Comparison of ENCODE assay signal across 29 mouse cellular contexts in the genomic region with DNA sequence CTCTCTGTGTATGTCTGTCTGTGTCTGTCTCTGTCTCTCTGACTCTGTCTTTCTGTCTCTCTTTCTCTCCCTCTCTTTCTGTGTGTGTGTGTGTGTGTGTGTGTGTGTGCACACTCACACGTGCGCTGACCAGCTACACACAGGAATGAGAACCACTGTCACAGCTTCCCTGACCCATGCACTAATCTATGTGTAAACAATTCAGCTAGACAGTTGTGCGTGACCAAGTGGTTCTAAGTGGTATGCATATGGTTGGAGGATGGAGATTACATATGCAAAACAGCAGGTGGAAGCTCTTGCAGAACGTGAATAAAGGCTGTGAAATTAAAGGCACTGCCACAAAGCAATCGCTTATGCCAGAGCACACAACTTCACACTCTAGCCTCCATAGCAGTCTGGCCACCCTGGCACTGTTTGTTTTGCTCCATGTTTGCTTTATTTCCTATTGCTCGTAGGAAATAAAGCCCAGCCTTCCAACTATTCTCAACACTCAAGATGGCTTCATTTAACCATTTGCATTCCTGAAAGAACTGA. TPM values are rescaled to one million over a fixed set of nuclear protein-coding genes. Genes with fewer than 3 reads are reported as not detected.
DNase-seq lines count a peak whose midpoint lies in the region; ATAC-seq and TF ChIP-seq lines count a peak whose summit lies in the region.
"Had no signal": no experiment of that assay in that cellular context is flagged by ENCODE, and none has a peak within 500 bp of the region (broad histone marks: within the 10 kb centered on the region; RNA-seq: fewer than 3 reads in every experiment).

No protein-coding gene starts in this region.

- peaks cover 4% of the 10 kb centered on the region; the same call in 1 of the 2 replicates for H3K4me1 ChIP-seq in forebrain, embryonic 12.5 days
- H3K4me1 ChIP-seq in forebrain, embryonic 10.5 days, result no peaks in the 10 kb centered on the region
- H3K4me1 ChIP-seq in lung, postnatal 0 days (ENCODE audit: insufficient read depth, low read depth, low read length), result no peaks in the 10 kb centered on the region
- no peaks in the 10 kb centered on the region for H3K4me1 ChIP-seq in neural tube, embryonic 12.5 days
- H3K4me1 ChIP-seq in forebrain, postnatal 0 days (ENCODE audit: insufficient read depth), result no peaks in the 10 kb centered on the region
- H3K4me1 ChIP-seq: hindbrain, embryonic 15.5 days; liver, embryonic 15.5 days had no signal

- no peaks in the 10 kb centered on the region for H3K9me3 ChIP-seq in forebrain, embryonic 12.5 days
- no peaks in the 10 kb centered on the region for H3K9me3 ChIP-seq in forebrain, embryonic 10.5 days
- no peaks in the 10 kb centered on the region for H3K9me3 ChIP-seq in lung, postnatal 0 days (ENCODE audit: low read length)
- H3K9me3 ChIP-seq in neural tube, embryonic 12.5 days, result no peaks in the 10 kb centered on the region
- no peaks in the 10 kb centered on the region for H3K9me3 ChIP-seq in forebrain, postnatal 0 days (ENCODE audit: low read length)
- H3K9me3 ChIP-seq: heart, embryonic 13.5 days; hindbrain, embryonic 15.5 days; limb, embryonic 12.5 days; liver, embryonic 15.5 days had no signal

- no peak overlapping the region for H3K4me3 ChIP-seq in forebrain, embryonic 12.5 days (replicated peaks)
- H3K4me3 ChIP-seq in forebrain, embryonic 10.5 days, result no peak overlapping the region
- no peak overlapping the region for H3K4me3 ChIP-seq in lung, postnatal 0 days (ENCODE audit: low read depth, low read length)
- H3K4me3 ChIP-seq in neural tube, embryonic 12.5 days, result no peak overlapping the region
- no peak overlapping the region for H3K4me3 ChIP-seq in forebrain, postnatal 0 days (ENCODE audit: low read depth, low read length)
- H3K4me3 ChIP-seq: gastrocnemius, adult 2 months; heart, adult 2 months; heart, embryonic 13.5 days; hindbrain, embryonic 15.5 days; layer of hippocampus, adult 2 months; left cerebral cortex, adult 2 months; limb, embryonic 12.5 days; liver, embryonic 15.5 days had no signal

- no peaks in the 10 kb centered on the region for H3K27me3 ChIP-seq in forebrain, embryonic 12.5 days
- H3K27me3 ChIP-seq in forebrain, embryonic 10.5 days (ENCODE audit: poor library complexity, severe bottlenecking), result no peaks in the 10 kb centered on the region
- H3K27me3 ChIP-seq in lung, postnatal 0 days (replicated peaks; ENCODE audit: insufficient read depth, low read length), result no peaks in the 10 kb centered on the region
- H3K27me3 ChIP-seq in neural tube, embryonic 12.5 days (replicated peaks), result no peaks in the 10 kb centered on the region
- no peaks in the 10 kb centered on the region for H3K27me3 ChIP-seq in forebrain, postnatal 0 days (ENCODE audit: insufficient read depth, low read length)
- H3K27me3 ChIP-seq: CH12.LX; heart, embryonic 13.5 days; hindbrain, embryonic 15.5 days; limb, embryonic 12.5 days; liver, embryonic 15.5 days had no signal

- no peak for TF ChIP-seq CTCF in lung, postnatal 0 days (IDR thresholded peaks at IDR 0.05)
- TF ChIP-seq CTCF in forebrain, postnatal 0 days (IDR thresholded peaks at IDR 0.05; ENCODE audit: low read depth), result no peak

- H3K4me2 ChIP-seq in forebrain, embryonic 12.5 days, result no peak overlapping the region
- H3K4me2 ChIP-seq in lung, postnatal 0 days (replicated peaks; ENCODE audit: low read depth, low read length), result no peak overlapping the region
- H3K4me2 ChIP-seq in neural tube, embryonic 12.5 days (replicated peaks), result no peak overlapping the region
- no peak overlapping the region for H3K4me2 ChIP-seq in forebrain, postnatal 0 days (ENCODE audit: low read depth)
- H3K4me2 ChIP-seq: heart, embryonic 13.5 days; hindbrain, embryonic 15.5 days; limb, embryonic 12.5 days; liver, embryonic 15.5 days had no signal

- WGBS in forebrain, embryonic 12.5 days, result 52% methylated on average over 6 of the region's 6 CpGs
- 83% methylated on average over 6 of the region's 6 CpGs for WGBS in forebrain, embryonic 10.5 days
- 46% methylated on average over 6 of the region's 6 CpGs for WGBS in lung, postnatal 0 days
- WGBS in neural tube, embryonic 12.5 days, result 65% methylated on average over 6 of the region's 6 CpGs
- 38% methylated on average over 6 of the region's 6 CpGs for WGBS in forebrain, postnatal 0 days

- H3K27ac ChIP-seq in forebrain, embryonic 12.5 days, result no peak overlapping the region
- H3K27ac ChIP-seq in forebrain, embryonic 10.5 days, result no peak overlapping the region
- no peak overlapping the region for H3K27ac ChIP-seq in lung, postnatal 0 days (ENCODE audit: low read length)
- H3K27ac ChIP-seq in neural tube, embryonic 12.5 days, result no peak overlapping the region
- H3K27ac ChIP-seq in forebrain, postnatal 0 days (ENCODE audit: low read depth, low read length), result no peak overlapping the region
- H3K27ac ChIP-seq: gastrocnemius, adult 2 months; heart, adult 2 months; heart, embryonic 13.5 days; hindbrain, embryonic 15.5 days; layer of hippocampus, adult 2 months; left cerebral cortex, adult 2 months; limb, embryonic 12.5 days; liver, embryonic 15.5 days; macrophage had no signal

- no peak overlapping the region for H3K9ac ChIP-seq in forebrain, embryonic 12.5 days
- H3K9ac ChIP-seq in lung, postnatal 0 days (replicated peaks; ENCODE audit: low read depth), result no peak overlapping the region
- H3K9ac ChIP-seq in neural tube, embryonic 12.5 days, result no peak overlapping the region
- H3K9ac ChIP-seq in forebrain, postnatal 0 days, result no peak overlapping the region
- H3K9ac ChIP-seq: heart, embryonic 13.5 days; hindbrain, embryonic 15.5 days; limb, embryonic 12.5 days; liver, embryonic 15.5 days had no signal

- DNase-seq in forebrain, embryonic 10.5 days (ENCODE audit: extremely low spot score, low spot score), result no peak
- DNase-seq in lung, postnatal 0 days (ENCODE audit: low spot score), result peak; percentile 10
- DNase-seq in lung, postnatal 10 days, result no peak
- no peak for DNase-seq in neural tube, embryonic 10.5 days (ENCODE audit: extremely low spot score, low spot score)
- no peak for DNase-seq in forebrain, postnatal 0 days
- DNase-seq in thymus, adult 18-20 months, result no peak
- DNase-seq: adrenal gland, adult 8-10 months; cerebellum, adult 8-10 months; cerebellum, postnatal 25 days; gastrocnemius, adult 2 months; gastrocnemius, postnatal 36 days; heart, adult 2 months; heart, postnatal 10 days; kidney, adult 18-20 months; kidney, postnatal 36 days; right cerebral cortex, postnatal 25 days; thymus, adult 2 months; thymus, postnatal 36 days had no signal

- ATAC-seq in forebrain, embryonic 12.5 days (ENCODE audit: low FRiP score), result peak; percentile 55; the same call in 1 of the 2 replicates
- ATAC-seq in lung, postnatal 0 days, result no peak
- ATAC-seq in neural tube, embryonic 12.5 days (ENCODE audit: low FRiP score, low read depth), result peak; percentile 61; the same call in 1 of the 2 replicates
- 0 out of 2 replicates have a peak, but pooled peaks have one; percentile 16 for ATAC-seq in forebrain, postnatal 0 days
- ATAC-seq: activated CD4-positive, CD25-positive, alpha-beta regulatory T cell, adult 4 months had no signal

- H3K36me3 ChIP-seq in forebrain, embryonic 12.5 days (replicated peaks), result no peaks in the 10 kb centered on the region
- H3K36me3 ChIP-seq in forebrain, embryonic 10.5 days (replicated peaks), result no peaks in the 10 kb centered on the region
- no peaks in the 10 kb centered on the region for H3K36me3 ChIP-seq in lung, postnatal 0 days (ENCODE audit: insufficient read depth, low read length)
- H3K36me3 ChIP-seq in neural tube, embryonic 12.5 days, result no peaks in the 10 kb centered on the region
- H3K36me3 ChIP-seq in forebrain, postnatal 0 days (ENCODE audit: insufficient read depth), result no peaks in the 10 kb centered on the region
- H3K36me3 ChIP-seq: heart, embryonic 13.5 days; hindbrain, embryonic 15.5 days; limb, embryonic 12.5 days; liver, embryonic 15.5 days had no signal

- no peak for TF ChIP-seq EP300 in lung, postnatal 0 days (IDR thresholded peaks at IDR 0.05)

RNA-seq across cellular contexts. Expression of gene Crybg1, which starts 24.2 kb away (rescaled TPM):
- polyA plus RNA-seq in forebrain, embryonic 12.5 days (2016; fragmentation: Nextera tagmentation; extraction: Ambion mirVana), result 0.22 and 0.31 TPM in 2 replicates
- 0.16 and 0.22 TPM in 2 replicates for polyA plus RNA-seq in forebrain, embryonic 10.5 days (2016; fragmentation: Nextera tagmentation; extraction: Ambion mirVana)
- polyA plus RNA-seq in lung, postnatal 0 days (2015; fragmentation: Nextera tagmentation; extraction: Ambion mirVana), result 0.69 and 0.82 TPM in 2 replicates
- polyA plus RNA-seq in neural tube, embryonic 12.5 days (2016; fragmentation: Nextera tagmentation; extraction: Ambion mirVana), result 0.08 and 0.14 TPM in 2 replicates
- total RNA-seq in forebrain, postnatal 0 days (2014; rRNA removed), result 0.77 and 0.90 TPM in 2 replicates
- 0.19 and 0.25 TPM in 2 replicates for polyA plus RNA-seq in forebrain, postnatal 0 days (2015; fragmentation: Nextera tagmentation; extraction: Ambion mirVana)
